Mouse (Mus musculus): Measurements from ENCODE around the gene Anp32a. TPM values are rescaled to one million over a fixed set of nuclear protein-coding genes. Genes with fewer than 3 reads are reported as not detected.

Gene Anp32a
- polyA plus RNA-seq, 1 experiment from 2014 or later, result 172 TPM

- Histone ChIP-seq H3K27me3 (no peaks in the 10 kb centered on the region), H3K27ac (peak overlapping the region; percentile 8; the same call in 1 of the 2 replicates), H3K4me1 (replicated peaks) (no peaks in the 10 kb centered on the region), H3K4me3 (no peak overlapping the region), H3K4me2 (no peak overlapping the region), H3K36me3 (no peaks in the 10 kb centered on the region), H3K9ac (no peak overlapping the region), H3K9me3 (no peaks in the 10 kb centered on the region)
- WGBS, result 94% methylated on average over 1 of the region's 1 CpGs
- no peak for ATAC-seq (ENCODE audit: low FRiP score)
These were observed 60.5 kb downstream of the Anp32a start for GRCm38 (mm10) chr9:62401589-62401988.

- Histone ChIP-seq H3K4me3 (no peak overlapping the region), H3K27ac (no peak overlapping the region), H3K9ac (no peak overlapping the region), H3K36me3 (no peaks in the 10 kb centered on the region), H3K4me1 (replicated peaks) (no peaks in the 10 kb centered on the region), H3K9me3 (peaks cover 4% of the 10 kb centered on the region), H3K4me2 (no peak overlapping the region), H3K27me3 (no peaks in the 10 kb centered on the region)
- ATAC-seq (ENCODE audit: low FRiP score), result no peak
- 90% methylated on average over 7 of the region's 7 CpGs for WGBS
These were observed 65.4 kb downstream of the Anp32a start for GRCm38 (mm10) chr9:62406423-62407013.

- H3K4me1 ChIP-seq (replicated peaks), result no peaks in the 10 kb centered on the region
- WGBS, result 89% methylated on average over 5 of the region's 5 CpGs
These were observed 66.5 kb downstream of the Anp32a start for GRCm38 (mm10) chr9:62407357-62408146.

GRCm38 (mm10) chr9:62418742-62419141 is 77.6 kb downstream of the Anp32a start:
- no peak overlapping the region for H3K4me2 ChIP-seq
- peaks cover 33% of the 10 kb centered on the region for H3K36me3 ChIP-seq
- H3K9ac ChIP-seq, result no peak overlapping the region
- H3K4me1 ChIP-seq (replicated peaks), result peaks cover 24% of the 10 kb centered on the region
- no peak for ATAC-seq (ENCODE audit: low FRiP score)
- H3K27ac ChIP-seq, result no peak overlapping the region
- 59% methylated on average over 5 of the region's 5 CpGs for WGBS
- no peak overlapping the region for H3K4me3 ChIP-seq
- H3K27me3 ChIP-seq, result no peaks in the 10 kb centered on the region
- H3K9me3 ChIP-seq, result no peaks in the 10 kb centered on the region

More at GRCm38 (mm10) chr9:62407357-62408146, 66.5 kb downstream of the Anp32a start:
- no peak overlapping the region for H3K9ac ChIP-seq
- no peaks in the 10 kb centered on the region for H3K36me3 ChIP-seq
- no peaks in the 10 kb centered on the region for H3K27me3 ChIP-seq
- peaks cover 4% of the 10 kb centered on the region for H3K9me3 ChIP-seq
- H3K4me2 ChIP-seq, result no peak overlapping the region
- no peak overlapping the region for H3K4me3 ChIP-seq
- no peak for ATAC-seq (ENCODE audit: low FRiP score)
- H3K27ac ChIP-seq, result no peak overlapping the region

- peaks cover 16% of the 10 kb centered on the region for H3K4me1 ChIP-seq (replicated peaks)
- no peaks in the 10 kb centered on the region for H3K27me3 ChIP-seq
- peaks cover 49% of the 10 kb centered on the region for H3K36me3 ChIP-seq
- ATAC-seq (ENCODE audit: low FRiP score), result no peak
- WGBS, result 43% methylated on average over 9 of the region's 10 CpGs
- H3K4me2 ChIP-seq, result 0 out of 2 replicates have a peak overlapping the region, but pooled peaks have one; percentile 13
- no peak overlapping the region for H3K9ac ChIP-seq
- H3K27ac ChIP-seq, result 0 out of 2 replicates have a peak overlapping the region, but pooled peaks have one; percentile 13
- H3K4me3 ChIP-seq, result no peak overlapping the region
- H3K9me3 ChIP-seq, result no peaks in the 10 kb centered on the region
These were observed 79.3 kb downstream of the Anp32a start for GRCm38 (mm10) chr9:62420261-62420917.

GRCm38 (mm10) chr9:62421027-62421426 is 79.9 kb downstream of the Anp32a start:
- 0 out of 2 replicates have a peak overlapping the region, but pooled peaks have one; percentile 13 for H3K4me2 ChIP-seq
- no peak overlapping the region for H3K4me3 ChIP-seq
- H3K27ac ChIP-seq, result 0 out of 2 replicates have a peak overlapping the region, but pooled peaks have one; percentile 13
- ATAC-seq (ENCODE audit: low FRiP score), result peak; percentile 52; the same call in 1 of the 2 replicates
- no peaks in the 10 kb centered on the region for H3K27me3 ChIP-seq
- 6% methylated on average over 13 of the region's 13 CpGs for WGBS
- peaks cover 54% of the 10 kb centered on the region for H3K36me3 ChIP-seq
- H3K4me1 ChIP-seq (replicated peaks), result peaks cover 15% of the 10 kb centered on the region
- peak overlapping the region; percentile 9; the same call in 1 of the 2 replicates for H3K9ac ChIP-seq
- no peaks in the 10 kb centered on the region for H3K9me3 ChIP-seq

GRCm38 (mm10) chr9:62421911-62422310 is 80.8 kb downstream of the Anp32a start:
- no peak overlapping the region for H3K9ac ChIP-seq
- no peaks in the 10 kb centered on the region for H3K9me3 ChIP-seq
- no peak overlapping the region for H3K4me2 ChIP-seq
- H3K4me1 ChIP-seq (replicated peaks), result peaks cover 10% of the 10 kb centered on the region; the same call in 1 of the 2 replicates
- no peak for ATAC-seq (ENCODE audit: low FRiP score)
- no peak overlapping the region for H3K4me3 ChIP-seq
- peaks cover 60% of the 10 kb centered on the region for H3K36me3 ChIP-seq
- no peak overlapping the region for H3K27ac ChIP-seq
- H3K27me3 ChIP-seq, result no peaks in the 10 kb centered on the region
- 99% methylated on average over 6 of the region's 6 CpGs for WGBS

- Histone ChIP-seq H3K27me3 (no peaks in the 10 kb centered on the region), H3K27ac (no peak overlapping the region), H3K36me3 (peaks cover 71% of the 10 kb centered on the region), H3K4me3 (no peak overlapping the region), H3K9ac (no peak overlapping the region), H3K4me1 (replicated peaks) (peaks cover 10% of the 10 kb centered on the region; the same call in 1 of the 2 replicates), H3K9me3 (no peaks in the 10 kb centered on the region), H3K4me2 (no peak overlapping the region)
- no peak for ATAC-seq (ENCODE audit: low FRiP score)
- 94% methylated on average over 10 of the region's 10 CpGs for WGBS
These were observed 81.8 kb downstream of the Anp32a start for GRCm38 (mm10) chr9:62422926-62423325.

GRCm38 (mm10) chr9:62423871-62424270 is 82.8 kb downstream of the Anp32a start:
- peaks cover 10% of the 10 kb centered on the region; the same call in 1 of the 2 replicates for H3K4me1 ChIP-seq (replicated peaks)
- H3K4me3 ChIP-seq, result no peak overlapping the region
- H3K9ac ChIP-seq, result no peak overlapping the region
- H3K9me3 ChIP-seq, result no peaks in the 10 kb centered on the region
- H3K36me3 ChIP-seq, result peaks cover 76% of the 10 kb centered on the region
- no peak overlapping the region for H3K27ac ChIP-seq
- no peaks in the 10 kb centered on the region for H3K27me3 ChIP-seq
- 96% methylated on average over 10 of the region's 10 CpGs for WGBS
- no peak for ATAC-seq (ENCODE audit: low FRiP score)
- H3K4me2 ChIP-seq, result no peak overlapping the region

- Histone ChIP-seq H3K9ac (no peak overlapping the region), H3K27me3 (no peaks in the 10 kb centered on the region), H3K4me3 (no peak overlapping the region), H3K36me3 (peaks cover 78% of the 10 kb centered on the region), H3K9me3 (no peaks in the 10 kb centered on the region), H3K4me1 (replicated peaks) (peaks cover 10% of the 10 kb centered on the region; the same call in 1 of the 2 replicates), H3K4me2 (no peak overlapping the region), H3K27ac (no peak overlapping the region)
- WGBS, result 77% methylated on average over 5 of the region's 5 CpGs
- no peak for ATAC-seq (ENCODE audit: low FRiP score)
These were observed 84.2 kb downstream of the Anp32a start for GRCm38 (mm10) chr9:62425265-62425664.

GRCm38 (mm10) chr9:62426021-62426420 is 84.9 kb downstream of the Anp32a start:
- no peaks in the 10 kb centered on the region for H3K9me3 ChIP-seq
- H3K27me3 ChIP-seq, result no peaks in the 10 kb centered on the region
- peaks cover 4% of the 10 kb centered on the region; the same call in 1 of the 2 replicates for H3K4me1 ChIP-seq (replicated peaks)
- H3K27ac ChIP-seq, result no peak overlapping the region
- H3K36me3 ChIP-seq, result peaks cover 82% of the 10 kb centered on the region
- ATAC-seq (ENCODE audit: low FRiP score), result no peak
- no peak overlapping the region for H3K9ac ChIP-seq
- H3K4me2 ChIP-seq, result no peak overlapping the region
- 88% methylated on average over 19 of the region's 19 CpGs for WGBS
- H3K4me3 ChIP-seq, result no peak overlapping the region

GRCm38 (mm10) chr9:62426531-62426930 is 85.4 kb downstream of the Anp32a start:
- WGBS, result 92% methylated on average over 6 of the region's 6 CpGs
- Histone ChIP-seq H3K27me3 (no peaks in the 10 kb centered on the region), H3K4me2 (no peak overlapping the region), H3K4me1 (replicated peaks) (0 out of 2 replicates have a peak, but pooled peaks cover 1% of the 10 kb centered on the region), H3K27ac (no peak overlapping the region), H3K9me3 (no peaks in the 10 kb centered on the region), H3K36me3 (peaks cover 86% of the 10 kb centered on the region), H3K9ac (no peak overlapping the region), H3K4me3 (no peak overlapping the region)
- no peak for ATAC-seq (ENCODE audit: low FRiP score)

Measured in hindbrain, embryonic 13.5 days (tissue).